Mouse (Mus musculus): ENCODE results near the gene Trappc6a. TPM values are rescaled to one million over a fixed set of nuclear protein-coding genes. Genes with fewer than 3 reads are reported as not detected.

Gene Trappc6a
- total and polyA plus RNA-seq, 3 experiments = 41.1 to 201 (median 72.2) TPM

- TF ChIP-seq UBTF (IDR thresholded peaks at IDR 0.05; ENCODE audit: low read depth, low read length) (0 out of 2 replicates have a peak, but pooled peaks have one; percentile 27), RAD21 (IDR thresholded peaks at IDR 0.05; ENCODE audit: low read depth, low read length) (peak; percentile 27), RCOR1 (conservative IDR thresholded peaks at IDR 0.05; ENCODE audit: low read depth, low read length) (no peak), NRF1 (IDR thresholded peaks at IDR 0.05; ENCODE audit: low read depth, low read length) (no peak), ZKSCAN1 (IDR thresholded peaks at IDR 0.05; ENCODE audit: borderline replicate concordance, low read depth, low read length) (no peak), KAT2A (IDR thresholded peaks at IDR 0.05; ENCODE audit: insufficient replicate concordance, low read length) (no peak)
These were observed 9.6 kb downstream of the Trappc6a start, which contains the start of gene Nkpd1 (continued) for GRCm38 (mm10) chr7:19517652-19518365.

- in situ Hi-C loops (cut with MboI; ENCODE audit: low pct_ligation_motif_present, low pct_unique_long_range_greater_than_20kb, low sequenced_read_pairs) (no loop called here), dilution Hi-C loops (cut with MboI; ENCODE audit: extremely low pct_ligation_motif_present, extremely low pct_unique_long_range_greater_than_20kb, low sequenced_read_pairs) (no loop called here)
- Histone ChIP-seq H3K9me3 (replicated peaks; ENCODE audit: low read length) (peaks cover 14% of the 10 kb centered on the region), H3K27ac (ENCODE audit: insufficient read depth, low read depth) (no peak overlapping the region), H3K9ac (ENCODE audit: insufficient read depth, low read depth) (no peak overlapping the region), H3K4me2 (ENCODE audit: insufficient read depth, low read depth, poor library complexity, severe bottlenecking) (no peak overlapping the region), H3K36me3 (replicated peaks in 1 of 2; ENCODE audit: control insufficient read depth in 1 of 2, insufficient read depth in 1 of 2, low read length in 1 of 2) (peaks cover 14 to 55% of the 10 kb centered on the region in 2 experiments), H3K4me1 (ENCODE audit: control insufficient read depth in 1 of 2, insufficient read depth in 2 of 2) (peaks cover 18 to 42% of the 10 kb centered on the region in 2 experiments), H3K4me3 (replicated peaks in 1 of 3; ENCODE audit: low read depth in 2 of 3, low read length in 2 of 3, poor library complexity in 1 of 3) (no peak overlapping the region), H3K79me2 (replicated peaks; ENCODE audit: control insufficient read depth, extremely low read depth, insufficient read depth, poor library complexity, severe bottlenecking) (no peaks in the 10 kb centered on the region), H3K27me3 (replicated peaks) (no peaks in the 10 kb centered on the region)
- DNase-seq (ENCODE audit: extremely low read depth) = no peak
- TF ChIP-seq USF1 (IDR thresholded peaks at IDR 0.05; ENCODE audit: low read depth, low read length) = no peak
- no peak for TF ChIP-seq EP300 (IDR thresholded peaks at IDR 0.05; ENCODE audit: low read length)
These were observed 11.8 kb downstream of the Trappc6a start for GRCm38 (mm10) chr7:19520032-19520431.

GRCm38 (mm10) chr7:19523017-19523756 lies 15.0 kb downstream of the Trappc6a start:
- in situ Hi-C loops (cut with MboI; ENCODE audit: low pct_ligation_motif_present, low pct_unique_long_range_greater_than_20kb, low sequenced_read_pairs) (no loop called here), dilution Hi-C loops (cut with MboI; ENCODE audit: extremely low pct_ligation_motif_present, extremely low pct_unique_long_range_greater_than_20kb, low sequenced_read_pairs) (no loop called here)
- Histone ChIP-seq H3K27ac (ENCODE audit: insufficient read depth, low read depth) (no peak overlapping the region), H3K4me1 (ENCODE audit: control insufficient read depth in 1 of 2, insufficient read depth in 2 of 2) (peaks cover 0 to 13% of the 10 kb centered on the region in 2 experiments; a peak in 3 of 4 replicates), H3K9me3 (replicated peaks; ENCODE audit: low read length) (peaks cover 14% of the 10 kb centered on the region), H3K9ac (ENCODE audit: insufficient read depth, low read depth) (no peak overlapping the region), H3K27me3 (replicated peaks) (no peaks in the 10 kb centered on the region), H3K4me3 (replicated peaks in 1 of 3; ENCODE audit: low read depth in 2 of 3, low read length in 2 of 3, poor library complexity in 1 of 3) (no peak overlapping the region), H3K36me3 (replicated peaks in 1 of 2; ENCODE audit: control insufficient read depth in 1 of 2, insufficient read depth in 1 of 2, low read length in 1 of 2) (peaks cover 14 to 53% of the 10 kb centered on the region in 2 experiments), H3K4me2 (ENCODE audit: insufficient read depth, low read depth, poor library complexity, severe bottlenecking) (no peak overlapping the region), H3K79me2 (replicated peaks; ENCODE audit: control insufficient read depth, extremely low read depth, insufficient read depth, poor library complexity, severe bottlenecking) (no peaks in the 10 kb centered on the region)
- no peak for DNase-seq (ENCODE audit: extremely low read depth)
- TF ChIP-seq USF1 (IDR thresholded peaks at IDR 0.05; ENCODE audit: low read depth, low read length) (no peak), SIN3A (IDR thresholded peaks at IDR 0.05; ENCODE audit: low read length) (no peak), PAX5 (IDR thresholded peaks at IDR 0.05; ENCODE audit: low read length) (no peak), MYC (IDR thresholded peaks at IDR 0.05; ENCODE audit: low read depth, low read length) (no peak), ZNF384 (IDR thresholded peaks at IDR 0.05; ENCODE audit: low read depth, low read length) (no peak), ZC3H11A (IDR thresholded peaks at IDR 0.05; ENCODE audit: low read depth, low read length) (no peak), JUND (conservative IDR thresholded peaks at IDR 0.05; ENCODE audit: low read depth, low read length) (no peak), RCOR1 (conservative IDR thresholded peaks at IDR 0.05; ENCODE audit: low read depth, low read length) (no peak), ELF1 (IDR thresholded peaks at IDR 0.05; ENCODE audit: low read depth, low read length) (no peak), MEF2A (IDR thresholded peaks at IDR 0.05; ENCODE audit: borderline replicate concordance, low read depth, low read length) (no peak), E2F4 (IDR thresholded peaks at IDR 0.05; ENCODE audit: insufficient replicate concordance, low read depth, low read length) (no peak), EP300 (IDR thresholded peaks at IDR 0.05; ENCODE audit: low read length) (no peak), USF2 (conservative IDR thresholded peaks at IDR 0.05; ENCODE audit: low read depth, low read length) (no peak), SMC3 (IDR thresholded peaks at IDR 0.05; ENCODE audit: low read depth, low read length) (no peak), POLR2A (IDR thresholded peaks at IDR 0.05; ENCODE audit: low read depth, low read length) (no peak), JUN (IDR thresholded peaks at IDR 0.05; ENCODE audit: insufficient read depth, low read depth, low read length) (no peak), GABPA (IDR thresholded peaks at IDR 0.05; ENCODE audit: insufficient replicate concordance, low read depth, low read length) (no peak), MXI1 (IDR thresholded peaks at IDR 0.05; ENCODE audit: low read depth, low read length) (no peak), ETS1 (conservative IDR thresholded peaks at IDR 0.05; ENCODE audit: low read depth, low read length) (no peak)
